Mouse (Mus musculus) hindbrain, embryonic 11.5 days (tissue): ENCODE measurements around the gene Ptp4a2. TPM values are rescaled to one million over a fixed set of nuclear protein-coding genes. Genes with fewer than 3 reads are reported as not detected.

Experiments used
- ATAC-seq: fragments of 200-750 bp; cut with Nextera tagmentation; 2 replicates; pipeline ENCODE4 v1.8.0; 2017; ENCODE audit warnings: mild to moderate bottlenecking, moderate TSS enrichment, moderate library complexity; ENCODE audit not compliant: low FRiP score
- DNase-seq: peaks from one replicate; pipeline ENCODE4 v3.0.0-alpha.2; 2015; ENCODE audit warnings: low spot score
- H3K27ac ChIP-seq: fragments of 300-500 bp; sonication (generic); 2 replicates; pipeline ENCODE4 v1.5.1; 2014; ENCODE audit warnings: mild to moderate bottlenecking, low read depth, low read length
- H3K27me3 ChIP-seq: fragments of 300-500 bp; sonication (generic); 2 replicates; pipeline ENCODE4 v1.6.1; 2014; ENCODE audit warnings: mild to moderate bottlenecking, low read length, moderate library complexity, mixed read lengths; ENCODE audit not compliant: control insufficient read depth, insufficient read depth
- H3K36me3 ChIP-seq: fragments of 300-500 bp; sonication (generic); 2 replicates; pipeline ENCODE4 v1.6.1; 2014; ENCODE audit warnings: mild to moderate bottlenecking, low read length, moderate library complexity, mixed read lengths; ENCODE audit not compliant: control insufficient read depth, insufficient read depth
- H3K4me1 ChIP-seq: fragments of 300-500 bp; sonication (generic); replicated peaks from 2 replicates; pipeline ENCODE4 v1.6.1; 2014; ENCODE audit warnings: low read length, mixed read lengths; ENCODE audit not compliant: control insufficient read depth, insufficient read depth
- H3K4me2 ChIP-seq: fragments of 300-500 bp; sonication (generic); replicated peaks from 2 replicates; pipeline ENCODE4 v1.6.1; 2014; ENCODE audit warnings: mild to moderate bottlenecking, low read depth, low read length
- H3K4me3 ChIP-seq: fragments of 300-500 bp; sonication (generic); 2 replicates; pipeline ENCODE4 v1.5.1; 2014; ENCODE audit warnings: low read depth, low read length
- H3K9ac ChIP-seq: fragments of 300-500 bp; sonication (generic); 2 replicates; pipeline ENCODE4 v1.6.1; 2014; ENCODE audit warnings: low read depth, low read length
- H3K9me3 ChIP-seq: fragments of 300-500 bp; sonication (generic); 2 replicates; pipeline ENCODE4 v1.6.1; 2016; ENCODE audit warnings: low read length; ENCODE audit not compliant: control insufficient read depth
- WGBS: fragments of 180-500 bp; shearing (Covaris S2); extraction: QIAGEN DNeasy Blood & Tissue Kit; methylation state at CpG from one replicate; pipeline ENCODE4 v1.1.7; 2014; 5-methylcytosine and 5-hydroxymethylcytosine counted together
- polyA plus RNA-seq: library from polyadenylated mRNA; unstranded; fragments of >200 nt; fragmentation: Nextera tagmentation; extraction: Ambion mirVana; gene quantifications from 2 replicates; pipeline ENCODE4 v1.2.1, GENCODE M21; 2014

Gene Ptp4a2
- polyA plus RNA-seq, 1 experiment from 2014 or later, result 307 TPM

- Histone ChIP-seq H3K36me3 (no peaks in the 10 kb centered on the region), H3K9me3 (no peaks in the 10 kb centered on the region), H3K9ac (no peak overlapping the region), H3K4me2 (no peak overlapping the region), H3K27ac (no peak overlapping the region), H3K27me3 (no peaks in the 10 kb centered on the region), H3K4me1 (no peaks in the 10 kb centered on the region; the same call in 1 of the 2 replicates), H3K4me3 (no peak overlapping the region)
- DNase-seq (no peak), ATAC-seq (no peak)
- WGBS, result 20% methylated on average over 1 of the region's 1 CpGs
Measured at GRCm38 (mm10) chr4:129791399-129791798, 19.6 kb upstream of the Ptp4a2 start.

GRCm38 (mm10) chr4:129792666-129793202 is 18.3 kb upstream of the Ptp4a2 start:
- H3K9ac ChIP-seq, result no peak overlapping the region
- 89% methylated on average over 7 of the region's 7 CpGs for WGBS
- no peaks in the 10 kb centered on the region for H3K27me3 ChIP-seq
- ATAC-seq (no peak), DNase-seq (no peak)
- no peaks in the 10 kb centered on the region for H3K36me3 ChIP-seq
- no peaks in the 10 kb centered on the region; the same call in 1 of the 2 replicates for H3K4me1 ChIP-seq
- H3K4me3 ChIP-seq, result no peak overlapping the region
- H3K4me2 ChIP-seq, result no peak overlapping the region
- no peak overlapping the region for H3K27ac ChIP-seq
- no peaks in the 10 kb centered on the region for H3K9me3 ChIP-seq

GRCm38 (mm10) chr4:129793713-129794329 is 17.2 kb upstream of the Ptp4a2 start:
- no peak overlapping the region for H3K4me3 ChIP-seq
- DNase-seq, result no peak
- no peak overlapping the region for H3K27ac ChIP-seq
- no peaks in the 10 kb centered on the region for H3K27me3 ChIP-seq
- no peak for ATAC-seq
- H3K9me3 ChIP-seq, result no peaks in the 10 kb centered on the region
- 69% methylated on average over 5 of the region's 5 CpGs for WGBS
- no peak overlapping the region for H3K9ac ChIP-seq
- no peak overlapping the region for H3K4me2 ChIP-seq
- H3K4me1 ChIP-seq, result no peaks in the 10 kb centered on the region; the same call in 1 of the 2 replicates
- no peaks in the 10 kb centered on the region for H3K36me3 ChIP-seq

GRCm38 (mm10) chr4:129795151-129795860 is 15.7 kb upstream of the Ptp4a2 start:
- no peaks in the 10 kb centered on the region for H3K27me3 ChIP-seq
- no peaks in the 10 kb centered on the region; the same call in 1 of the 2 replicates for H3K4me1 ChIP-seq
- H3K9me3 ChIP-seq, result no peaks in the 10 kb centered on the region
- DNase-seq (peak; percentile 50), ATAC-seq (no peak)
- peak overlapping the region; percentile 28; the same call in 1 of the 2 replicates for H3K9ac ChIP-seq
- no peaks in the 10 kb centered on the region for H3K36me3 ChIP-seq
- H3K4me2 ChIP-seq, result peak overlapping the region; percentile 15; the same call in 1 of the 2 replicates
- 15% methylated on average over 17 of the region's 17 CpGs for WGBS
- H3K4me3 ChIP-seq, result no peak overlapping the region
- H3K27ac ChIP-seq, result peak overlapping the region; percentile 2; the same call in 1 of the 2 replicates

DNA sequence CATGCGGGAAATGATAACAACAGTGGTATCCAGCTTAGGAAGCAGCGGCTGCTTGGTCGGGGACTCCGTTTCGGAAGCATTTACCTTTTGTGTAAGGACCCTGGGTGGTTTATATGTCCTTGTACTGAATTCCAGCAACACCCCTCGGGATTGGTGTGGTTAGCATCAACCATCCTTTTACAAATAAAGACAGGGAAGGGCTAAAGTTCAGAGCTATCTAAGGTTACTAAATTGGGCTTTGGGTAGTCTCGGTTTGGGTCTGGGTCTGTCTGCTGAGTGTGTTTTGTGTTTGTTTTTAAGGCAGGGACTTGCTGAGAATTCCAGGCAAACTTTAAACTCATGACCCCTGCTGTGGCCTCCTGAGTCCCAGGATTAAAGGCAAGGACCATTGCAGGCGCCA is 15.2 kb upstream of the Ptp4a2 start:
- 25% methylated on average over 8 of the region's 8 CpGs for WGBS
- Histone ChIP-seq H3K4me3 (no peak overlapping the region), H3K4me2 (no peak overlapping the region)

GRCm38 (mm10) chr4:129797985-129798384 is 13.0 kb upstream of the Ptp4a2 start:
- no peaks in the 10 kb centered on the region for H3K36me3 ChIP-seq
- no peak overlapping the region for H3K4me2 ChIP-seq
- DNase-seq (no peak), ATAC-seq (no peak)
- H3K4me1 ChIP-seq, result no peaks in the 10 kb centered on the region; the same call in 1 of the 2 replicates
- 31% methylated on average over 5 of the region's 5 CpGs for WGBS
- no peak overlapping the region for H3K9ac ChIP-seq
- no peak overlapping the region for H3K4me3 ChIP-seq
- no peaks in the 10 kb centered on the region for H3K27me3 ChIP-seq
- H3K9me3 ChIP-seq, result no peaks in the 10 kb centered on the region
- no peak overlapping the region for H3K27ac ChIP-seq

More for the DNA sequence above, 15.2 kb upstream of the Ptp4a2 start:
- ATAC-seq (no peak), DNase-seq (no peak)
- Histone ChIP-seq H3K27ac (peak overlapping the region; percentile 2; the same call in 1 of the 2 replicates), H3K36me3 (no peaks in the 10 kb centered on the region), H3K9ac (no peak overlapping the region; the same call in 1 of the 2 replicates), H3K27me3 (no peaks in the 10 kb centered on the region), H3K9me3 (no peaks in the 10 kb centered on the region), H3K4me1 (no peaks in the 10 kb centered on the region; the same call in 1 of the 2 replicates)

DNA sequence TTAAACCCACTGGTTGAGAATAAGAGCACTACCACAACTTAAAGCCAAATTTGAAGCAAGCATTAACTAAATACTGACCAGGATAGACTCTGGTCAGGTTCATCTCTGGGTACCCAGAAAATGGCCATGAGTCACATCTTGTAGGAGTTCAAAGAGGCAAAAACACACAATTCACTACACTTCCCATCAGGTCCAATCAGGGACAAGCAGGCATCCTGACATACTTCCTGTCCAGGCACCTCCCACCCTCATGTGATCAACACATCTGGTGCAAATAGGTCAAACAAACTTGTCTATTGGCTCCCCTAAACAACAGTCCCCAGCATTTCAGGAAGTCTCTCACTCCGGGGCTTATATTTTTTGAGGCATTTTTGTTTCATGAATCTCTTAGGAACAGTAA is 7.7 kb upstream of the Ptp4a2 start:
- DNase-seq, result no peak
- ATAC-seq, result no peak
- WGBS, result 82% methylated on average over 1 of the region's 1 CpGs

DNA sequence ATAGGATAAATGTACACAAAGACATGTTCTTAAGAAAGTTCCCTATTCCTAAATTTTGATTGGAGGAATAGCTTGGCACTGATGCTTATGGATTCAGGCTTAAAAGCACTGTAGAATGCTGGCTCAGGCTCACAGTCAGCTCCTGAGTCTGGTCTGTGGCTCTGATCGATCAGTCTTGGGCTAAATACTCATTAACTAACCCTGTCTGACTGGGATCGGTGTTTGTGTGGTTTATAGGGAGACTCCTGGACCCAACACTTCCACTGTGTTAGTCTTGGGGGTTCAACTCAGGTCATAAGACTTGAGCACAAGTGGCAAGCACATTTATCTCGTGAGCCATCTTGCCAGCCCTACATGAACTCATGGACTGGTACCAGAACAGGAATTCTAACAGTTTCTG is 6.0 kb upstream of the Ptp4a2 start:
- WGBS, result 85% methylated on average over 3 of the region's 3 CpGs
- no peak overlapping the region for H3K4me2 ChIP-seq

More for the DNA sequence above, 7.7 kb upstream of the Ptp4a2 start:
- Histone ChIP-seq H3K4me2 (no peak overlapping the region), H3K9me3 (no peaks in the 10 kb centered on the region), H3K4me3 (no peak overlapping the region), H3K27me3 (no peaks in the 10 kb centered on the region), H3K9ac (no peak overlapping the region), H3K27ac (no peak overlapping the region), H3K36me3 (no peaks in the 10 kb centered on the region), H3K4me1 (no peaks in the 10 kb centered on the region)

More for the DNA sequence above, 6.0 kb upstream of the Ptp4a2 start:
- DNase-seq (no peak), ATAC-seq (no peak)
- Histone ChIP-seq H3K9ac (no peak overlapping the region), H3K4me1 (no peaks in the 10 kb centered on the region), H3K27me3 (no peaks in the 10 kb centered on the region), H3K27ac (no peak overlapping the region), H3K9me3 (no peaks in the 10 kb centered on the region), H3K4me3 (no peak overlapping the region), H3K36me3 (no peaks in the 10 kb centered on the region)
